Mouse (Mus musculus): ENCODE results near the gene Myh10. TPM values are rescaled to one million over a fixed set of nuclear protein-coding genes. Genes with fewer than 3 reads are reported as not detected.

The Myh10 gene
- polyA plus RNA-seq, 1 experiment: 15.5 TPM

- no peak overlapping the region for H3K4me3 ChIP-seq (ENCODE audit: insufficient read depth, low read depth, low read length)
- H3K4me1 ChIP-seq (ENCODE audit: control insufficient read depth, insufficient read depth, insufficient read length, low read length): no peaks in the 10 kb centered on the region
- H3K27ac ChIP-seq (replicated peaks; ENCODE audit: low read depth, low read length): no peak overlapping the region; the same call in 1 of the 2 replicates
These were observed 142.2 kb downstream of the Myh10 start for GRCm38 (mm10) chr11:68833593-68833992.

GRCm38 (mm10) chr11:68835034-68835433 lies 143.7 kb downstream of the Myh10 start:
- no peak overlapping the region for H3K27ac ChIP-seq (replicated peaks; ENCODE audit: low read depth, low read length)
- no peak overlapping the region for H3K4me3 ChIP-seq (ENCODE audit: insufficient read depth, low read depth, low read length)
- no peaks in the 10 kb centered on the region for H3K4me1 ChIP-seq (ENCODE audit: control insufficient read depth, insufficient read depth, insufficient read length, low read length)

GRCm38 (mm10) chr11:68839606-68840005 lies 148.2 kb downstream of the Myh10 start:
- Histone ChIP-seq H3K4me1 (ENCODE audit: control insufficient read depth, insufficient read depth, insufficient read length, low read length) (no peaks in the 10 kb centered on the region), H3K27ac (replicated peaks; ENCODE audit: low read depth, low read length) (no peak overlapping the region), H3K4me3 (ENCODE audit: insufficient read depth, low read depth, low read length) (no peak overlapping the region)

GRCm38 (mm10) chr11:68850862-68851261 lies 159.5 kb downstream of the Myh10 start:
- Histone ChIP-seq H3K27ac (replicated peaks; ENCODE audit: low read depth, low read length) (peak overlapping the region; percentile 55), H3K4me1 (ENCODE audit: control insufficient read depth, insufficient read depth, insufficient read length, low read length) (peaks cover 26% of the 10 kb centered on the region; the same call in 1 of the 2 replicates), H3K4me3 (ENCODE audit: insufficient read depth, low read depth, low read length) (peak overlapping the region; percentile 52)

- peak overlapping the region; percentile 84 for H3K4me3 ChIP-seq (ENCODE audit: insufficient read depth, low read depth, low read length)
- H3K27ac ChIP-seq (replicated peaks; ENCODE audit: low read depth, low read length): peak overlapping the region; percentile 94
- H3K4me1 ChIP-seq (ENCODE audit: control insufficient read depth, insufficient read depth, insufficient read length, low read length): peaks cover 20% of the 10 kb centered on the region; the same call in 1 of the 2 replicates
These were observed 160.5 kb downstream of the Myh10 start for GRCm38 (mm10) chr11:68851644-68852485.

GRCm38 (mm10) chr11:68852486-68852901 lies 161.1 kb downstream of the Myh10 start:
- peak overlapping the region; percentile 94 for H3K27ac ChIP-seq (replicated peaks; ENCODE audit: low read depth, low read length)
- peaks cover 19% of the 10 kb centered on the region; the same call in 1 of the 2 replicates for H3K4me1 ChIP-seq (ENCODE audit: control insufficient read depth, insufficient read depth, insufficient read length, low read length)
- peak overlapping the region; percentile 84 for H3K4me3 ChIP-seq (ENCODE audit: insufficient read depth, low read depth, low read length)

GRCm38 (mm10) chr11:68852932-68853409 lies 161.6 kb downstream of the Myh10 start:
- Histone ChIP-seq H3K27ac (replicated peaks; ENCODE audit: low read depth, low read length) (peak overlapping the region; percentile 95), H3K4me3 (ENCODE audit: insufficient read depth, low read depth, low read length) (peak overlapping the region; percentile 84), H3K4me1 (ENCODE audit: control insufficient read depth, insufficient read depth, insufficient read length, low read length) (peaks cover 19% of the 10 kb centered on the region; the same call in 1 of the 2 replicates)

GRCm38 (mm10) chr11:68853611-68854401 lies 162.4 kb downstream of the Myh10 start:
- peaks cover 20% of the 10 kb centered on the region; the same call in 1 of the 2 replicates for H3K4me1 ChIP-seq (ENCODE audit: control insufficient read depth, insufficient read depth, insufficient read length, low read length)
- peak overlapping the region; percentile 46 for H3K4me3 ChIP-seq (ENCODE audit: insufficient read depth, low read depth, low read length)
- H3K27ac ChIP-seq (replicated peaks; ENCODE audit: low read depth, low read length): peak overlapping the region; percentile 95

- Histone ChIP-seq H3K4me3 (ENCODE audit: insufficient read depth, low read depth, low read length) (no peak overlapping the region), H3K4me1 (ENCODE audit: control insufficient read depth, insufficient read depth, insufficient read length, low read length) (peaks cover 18% of the 10 kb centered on the region; the same call in 1 of the 2 replicates), H3K27ac (replicated peaks; ENCODE audit: low read depth, low read length) (peak overlapping the region; percentile 95)
These were observed 163.3 kb downstream of the Myh10 start for GRCm38 (mm10) chr11:68854621-68855020.

GRCm38 (mm10) chr11:68857329-68857728 lies 166.0 kb downstream of the Myh10 start:
- H3K4me3 ChIP-seq (ENCODE audit: insufficient read depth, low read depth, low read length): no peak overlapping the region
- H3K27ac ChIP-seq (replicated peaks; ENCODE audit: low read depth, low read length): peak overlapping the region; percentile 82
- H3K4me1 ChIP-seq (ENCODE audit: control insufficient read depth, insufficient read depth, insufficient read length, low read length): peaks cover 22% of the 10 kb centered on the region; the same call in 1 of the 2 replicates

- Histone ChIP-seq H3K4me1 (ENCODE audit: control insufficient read depth, insufficient read depth, insufficient read length, low read length) (peaks cover 29% of the 10 kb centered on the region), H3K27ac (replicated peaks; ENCODE audit: low read depth, low read length) (peak overlapping the region; percentile 75), H3K4me3 (ENCODE audit: insufficient read depth, low read depth, low read length) (no peak overlapping the region)
These were observed 168.7 kb downstream of the Myh10 start for GRCm38 (mm10) chr11:68859943-68860593.

GRCm38 (mm10) chr11:68862260-68862659 lies 170.9 kb downstream of the Myh10 start:
- H3K4me3 ChIP-seq (ENCODE audit: insufficient read depth, low read depth, low read length): no peak overlapping the region
- 0 out of 2 replicates have a peak overlapping the region, but pooled peaks have one; percentile 22 for H3K27ac ChIP-seq (replicated peaks; ENCODE audit: low read depth, low read length)
- H3K4me1 ChIP-seq (ENCODE audit: control insufficient read depth, insufficient read depth, insufficient read length, low read length): peaks cover 44% of the 10 kb centered on the region

GRCm38 (mm10) chr11:68863631-68864091 lies 172.3 kb downstream of the Myh10 start:
- Histone ChIP-seq H3K4me1 (ENCODE audit: control insufficient read depth, insufficient read depth, insufficient read length, low read length) (peaks cover 47% of the 10 kb centered on the region), H3K27ac (replicated peaks; ENCODE audit: low read depth, low read length) (peak overlapping the region; percentile 88), H3K4me3 (ENCODE audit: insufficient read depth, low read depth, low read length) (no peak overlapping the region)

GRCm38 (mm10) chr11:68864544-68865189 lies 173.3 kb downstream of the Myh10 start:
- peaks cover 48% of the 10 kb centered on the region for H3K4me1 ChIP-seq (ENCODE audit: control insufficient read depth, insufficient read depth, insufficient read length, low read length)
- no peak overlapping the region for H3K4me3 ChIP-seq (ENCODE audit: insufficient read depth, low read depth, low read length)
- peak overlapping the region; percentile 88 for H3K27ac ChIP-seq (replicated peaks; ENCODE audit: low read depth, low read length)

All from brown adipose tissue, adult 24 weeks (tissue).